Mouse (Mus musculus): Measurements from ENCODE around the gene Nsdhl. TPM values are rescaled to one million over a fixed set of nuclear protein-coding genes. Genes with fewer than 3 reads are reported as not detected.

The Nsdhl gene
- polyA plus RNA-seq, 1 experiment = 8.9 TPM

- TF ChIP-seq CTCF (IDR thresholded peaks at IDR 0.05; ENCODE audit: borderline replicate concordance, control insufficient read depth, extremely low read depth, insufficient read depth, low read length, poor library complexity) (no peak), POLR2A (IDR thresholded peaks at IDR 0.05; ENCODE audit: control insufficient read depth, extremely low read depth, insufficient read depth, low read length, poor library complexity) (no peak)
- 75% methylated on average over 3 of the region's 3 CpGs for WGBS
- H3K4me1 ChIP-seq (replicated peaks; ENCODE audit: control insufficient read depth, insufficient read depth, low read length) = peaks cover 5% of the 10 kb centered on the region
- H3K4me3 ChIP-seq (ENCODE audit: control insufficient read depth, insufficient read depth, low read length) = no peak overlapping the region
- no peak overlapping the region for H3K27ac ChIP-seq (ENCODE audit: control insufficient read depth, insufficient read depth, low read length)
- H3K36me3 ChIP-seq (ENCODE audit: control insufficient read depth, insufficient read depth, low read length) = no peaks in the 10 kb centered on the region
- DNase-seq = no peak
- no peaks in the 10 kb centered on the region for H3K27me3 ChIP-seq (ENCODE audit: control insufficient read depth, insufficient read depth, low read length)
These were observed 72.2 kb downstream of the Nsdhl start for GRCm38 (mm10) chrX:72990581-72990980.

- Histone ChIP-seq H3K27ac (ENCODE audit: control insufficient read depth, insufficient read depth, low read length) (no peak overlapping the region), H3K27me3 (ENCODE audit: control insufficient read depth, insufficient read depth, low read length) (no peaks in the 10 kb centered on the region), H3K36me3 (ENCODE audit: control insufficient read depth, insufficient read depth, low read length) (no peaks in the 10 kb centered on the region), H3K4me3 (ENCODE audit: control insufficient read depth, insufficient read depth, low read length) (no peak overlapping the region), H3K4me1 (replicated peaks; ENCODE audit: control insufficient read depth, insufficient read depth, low read length) (peaks cover 2% of the 10 kb centered on the region; the same call in 1 of the 2 replicates)
- WGBS = 55% methylated on average over 5 of the region's 5 CpGs
- TF ChIP-seq POLR2A (IDR thresholded peaks at IDR 0.05; ENCODE audit: control insufficient read depth, extremely low read depth, insufficient read depth, low read length, poor library complexity) (no peak), CTCF (IDR thresholded peaks at IDR 0.05; ENCODE audit: borderline replicate concordance, control insufficient read depth, extremely low read depth, insufficient read depth, low read length, poor library complexity) (no peak)
- DNase-seq = peak; percentile 11
These were observed 74.0 kb downstream of the Nsdhl start for GRCm38 (mm10) chrX:72992291-72992919.

- DNase-seq = no peak
- 34% methylated on average over 3 of the region's 3 CpGs for WGBS
- H3K36me3 ChIP-seq (ENCODE audit: control insufficient read depth, insufficient read depth, low read length) = no peaks in the 10 kb centered on the region
- no peak overlapping the region for H3K4me3 ChIP-seq (ENCODE audit: control insufficient read depth, insufficient read depth, low read length)
- H3K27ac ChIP-seq (ENCODE audit: control insufficient read depth, insufficient read depth, low read length) = no peak overlapping the region
- TF ChIP-seq CTCF (IDR thresholded peaks at IDR 0.05; ENCODE audit: borderline replicate concordance, control insufficient read depth, extremely low read depth, insufficient read depth, low read length, poor library complexity) (no peak), POLR2A (IDR thresholded peaks at IDR 0.05; ENCODE audit: control insufficient read depth, extremely low read depth, insufficient read depth, low read length, poor library complexity) (no peak)
- no peaks in the 10 kb centered on the region for H3K4me1 ChIP-seq (replicated peaks; ENCODE audit: control insufficient read depth, insufficient read depth, low read length)
- H3K27me3 ChIP-seq (ENCODE audit: control insufficient read depth, insufficient read depth, low read length) = no peaks in the 10 kb centered on the region
These were observed 77.2 kb downstream of the Nsdhl start for GRCm38 (mm10) chrX:72995542-72995941.

GRCm38 (mm10) chrX:73003110-73003509 is 84.8 kb downstream of the Nsdhl start:
- Histone ChIP-seq H3K4me1 (replicated peaks; ENCODE audit: control insufficient read depth, insufficient read depth, low read length) (no peaks in the 10 kb centered on the region), H3K27me3 (ENCODE audit: control insufficient read depth, insufficient read depth, low read length) (no peaks in the 10 kb centered on the region), H3K27ac (ENCODE audit: control insufficient read depth, insufficient read depth, low read length) (no peak overlapping the region), H3K36me3 (ENCODE audit: control insufficient read depth, insufficient read depth, low read length) (no peaks in the 10 kb centered on the region), H3K4me3 (ENCODE audit: control insufficient read depth, insufficient read depth, low read length) (no peak overlapping the region)
- TF ChIP-seq CTCF (IDR thresholded peaks at IDR 0.05; ENCODE audit: borderline replicate concordance, control insufficient read depth, extremely low read depth, insufficient read depth, low read length, poor library complexity) (no peak), POLR2A (IDR thresholded peaks at IDR 0.05; ENCODE audit: control insufficient read depth, extremely low read depth, insufficient read depth, low read length, poor library complexity) (no peak)
- DNase-seq = no peak
- WGBS = 90% methylated on average over 5 of the region's 5 CpGs

- H3K27me3 ChIP-seq (ENCODE audit: control insufficient read depth, insufficient read depth, low read length) = no peaks in the 10 kb centered on the region
- no peaks in the 10 kb centered on the region for H3K36me3 ChIP-seq (ENCODE audit: control insufficient read depth, insufficient read depth, low read length)
- no peaks in the 10 kb centered on the region for H3K4me1 ChIP-seq (replicated peaks; ENCODE audit: control insufficient read depth, insufficient read depth, low read length)
- DNase-seq = no peak
- no peak overlapping the region for H3K4me3 ChIP-seq (ENCODE audit: control insufficient read depth, insufficient read depth, low read length)
- H3K27ac ChIP-seq (ENCODE audit: control insufficient read depth, insufficient read depth, low read length) = no peak overlapping the region
- TF ChIP-seq POLR2A (IDR thresholded peaks at IDR 0.05; ENCODE audit: control insufficient read depth, extremely low read depth, insufficient read depth, low read length, poor library complexity) = no peak
- TF ChIP-seq CTCF (IDR thresholded peaks at IDR 0.05; ENCODE audit: borderline replicate concordance, control insufficient read depth, extremely low read depth, insufficient read depth, low read length, poor library complexity) = no peak
- 90% methylated on average over 4 of the region's 4 CpGs for WGBS
These were observed 87.3 kb downstream of the Nsdhl start for GRCm38 (mm10) chrX:73005678-73006077.

GRCm38 (mm10) chrX:73007597-73008479 is 89.5 kb downstream of the Nsdhl start:
- H3K4me3 ChIP-seq (ENCODE audit: control insufficient read depth, insufficient read depth, low read length) = peak overlapping the region; percentile 30; the same call in 1 of the 2 replicates
- no peaks in the 10 kb centered on the region for H3K27me3 ChIP-seq (ENCODE audit: control insufficient read depth, insufficient read depth, low read length)
- TF ChIP-seq CTCF (IDR thresholded peaks at IDR 0.05; ENCODE audit: borderline replicate concordance, control insufficient read depth, extremely low read depth, insufficient read depth, low read length, poor library complexity) (peak; percentile 84), POLR2A (IDR thresholded peaks at IDR 0.05; ENCODE audit: control insufficient read depth, extremely low read depth, insufficient read depth, low read length, poor library complexity) (no peak)
- H3K36me3 ChIP-seq (ENCODE audit: control insufficient read depth, insufficient read depth, low read length) = no peaks in the 10 kb centered on the region
- peak; percentile 91 for DNase-seq
- no peaks in the 10 kb centered on the region for H3K4me1 ChIP-seq (replicated peaks; ENCODE audit: control insufficient read depth, insufficient read depth, low read length)
- WGBS = under 1% methylated on average over 25 of the region's 27 CpGs
- peak overlapping the region; percentile 78 for H3K27ac ChIP-seq (ENCODE audit: control insufficient read depth, insufficient read depth, low read length)

Other genes with a start within 250 kb of the Nsdhl start
- 0.08 and 0.11 TPM in 2 replicates for gene Gabrq, start 93.4 kb upstream of the Nsdhl start, polyA plus RNA-seq (2012; rRNA removed)
- 5.9 and 9.7 TPM in 2 replicates for gene Cetn2, start 146 bp upstream of the Nsdhl start, polyA plus RNA-seq (2012; rRNA removed)
- gene Zfp185, start 68.8 kb downstream of the Nsdhl start, polyA plus RNA-seq (2012; rRNA removed) = 1.0 and 1.3 TPM in 2 replicates
- not detected in 2 replicates for gene Pnma5, start 118.5 kb downstream of the Nsdhl start, polyA plus RNA-seq (2012; rRNA removed)
- not detected in 2 replicates for gene Pnma3, start 146.2 kb downstream of the Nsdhl start, polyA plus RNA-seq (2012; rRNA removed)
- 4.0 and 7.7 TPM in 2 replicates for gene Xlr4a, start 163.9 kb downstream of the Nsdhl start, polyA plus RNA-seq (2012; rRNA removed)
- 0.97 TPM in 1 of 2 replicates, not detected in the other for gene Xlr3a, start 178.5 kb downstream of the Nsdhl start, polyA plus RNA-seq (2012; rRNA removed)
- 0.11 and 0.17 TPM in 2 replicates for gene Gm14685, start 198.5 kb downstream of the Nsdhl start, polyA plus RNA-seq (2012; rRNA removed)
- gene Xlr5b, start 230.2 kb downstream of the Nsdhl start, polyA plus RNA-seq (2012; rRNA removed) = not detected in 2 replicates
- gene DXBay18, start 230.9 kb downstream of the Nsdhl start, polyA plus RNA-seq (2012; rRNA removed) = not detected in 2 replicates

All from thymus, adult 2 months (tissue).